Mouse (Mus musculus): ENCODE data around the gene Hsd17b7.

DNA sequence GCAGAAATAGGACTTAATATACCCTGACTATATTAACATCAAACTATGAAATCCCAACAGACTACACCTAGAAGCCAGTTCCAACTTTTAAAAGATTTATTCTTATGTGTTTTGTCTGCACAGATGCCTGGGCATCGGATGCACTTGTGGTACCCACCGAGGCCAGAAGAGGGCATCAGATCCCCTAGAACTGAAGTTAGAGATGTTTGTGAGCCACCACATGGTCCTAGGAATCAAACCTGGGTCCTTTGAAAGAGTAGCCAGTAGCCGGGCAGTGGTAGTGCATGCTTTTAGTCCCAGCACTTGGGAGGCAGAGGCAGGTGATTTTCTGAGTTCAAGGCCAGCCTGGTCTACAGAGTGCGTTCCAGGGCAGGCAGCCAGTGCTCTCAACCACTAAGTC lies 18.4 kb downstream of the Hsd17b7 start:
- TF ChIP-seq CTCF (IDR thresholded peaks at IDR 0.05; ENCODE audit: low read depth) (no peak), EP300 (IDR thresholded peaks at IDR 0.05; ENCODE audit: low read depth) (no peak)

Measured in heart, postnatal 0 days (tissue).